Mouse (Mus musculus) fibroblast of lung, adult 2 months (primary cell): Measurements from ENCODE around the gene Fmo1.

Experiments
- DNase-seq: peaks from one replicate; pipeline ENCODE4 v3.0.0-alpha.2; 2011; ENCODE audit warnings: low read depth

The Fmo1 gene

GRCm38 (mm10) chr1:162862328-162862727 lies 4.1 kb downstream of the Fmo1 start:
- DNase-seq = no peak

GRCm38 (mm10) chr1:162859996-162860605 lies 6.3 kb downstream of the Fmo1 start:
- peak; percentile 34 for DNase-seq

- DNase-seq = peak; percentile 42
Observed at GRCm38 (mm10) chr1:162859545-162859976, 6.8 kb downstream of the Fmo1 start.

GRCm38 (mm10) chr1:162858748-162859130 lies 7.7 kb downstream of the Fmo1 start:
- DNase-seq = peak; percentile 38

- no peak for DNase-seq
Observed at GRCm38 (mm10) chr1:162857766-162858747, 8.4 kb downstream of the Fmo1 start.

GRCm38 (mm10) chr1:162853812-162854482 lies 12.5 kb downstream of the Fmo1 start:
- DNase-seq = no peak

- no peak for DNase-seq
Observed at GRCm38 (mm10) chr1:162847554-162847953, 18.9 kb downstream of the Fmo1 start.

GRCm38 (mm10) chr1:162840211-162840610 lies 26.2 kb downstream of the Fmo1 start:
- DNase-seq = no peak

GRCm38 (mm10) chr1:162838976-162839375 lies 27.4 kb downstream of the Fmo1 start:
- no peak for DNase-seq

GRCm38 (mm10) chr1:162834342-162834741 lies 32.1 kb downstream of the Fmo1 start:
- DNase-seq = no peak

GRCm38 (mm10) chr1:162832574-162832953 lies 33.8 kb downstream of the Fmo1 start:
- no peak for DNase-seq

- DNase-seq = no peak
Observed at GRCm38 (mm10) chr1:162831838-162832573, 34.4 kb downstream of the Fmo1 start.

GRCm38 (mm10) chr1:162819280-162819679 lies 47.1 kb downstream of the Fmo1 start:
- DNase-seq = no peak

- DNase-seq = no peak
Observed at GRCm38 (mm10) chr1:162815381-162816127, 50.9 kb downstream of the Fmo1 start.

GRCm38 (mm10) chr1:162814932-162815331 lies 51.5 kb downstream of the Fmo1 start:
- no peak for DNase-seq

GRCm38 (mm10) chr1:162813836-162814156 lies 52.6 kb downstream of the Fmo1 start, which contains the start of gene Fmo4:
Gene Fmo4, minus strand, starts transcription at chr1:162813972.
- peak; percentile 17 for DNase-seq

- no peak for DNase-seq
Observed at GRCm38 (mm10) chr1:162813143-162813835, 53.1 kb downstream of the Fmo1 start.

GRCm38 (mm10) chr1:162808541-162808940 lies 57.9 kb downstream of the Fmo1 start:
- DNase-seq = no peak

GRCm38 (mm10) chr1:162807441-162807840 lies 59.0 kb downstream of the Fmo1 start:
- no peak for DNase-seq

GRCm38 (mm10) chr1:162805011-162805410 lies 61.4 kb downstream of the Fmo1 start:
- no peak for DNase-seq

GRCm38 (mm10) chr1:162796441-162796840 lies 70.0 kb downstream of the Fmo1 start:
- DNase-seq = no peak
